Mouse (Mus musculus) embryonic facial prominence, embryonic 10.5 days (tissue): ENCODE results near the gene BC037034. TPM values are rescaled to one million over a fixed set of nuclear protein-coding genes. Genes with fewer than 3 reads are reported as not detected.

Source experiments
- DNase-seq: peaks from one replicate; pipeline ENCODE4 v3.0.0-alpha.2; 2017; ENCODE audit warnings: low spot score
- H3K27ac ChIP-seq: fragments of 300-500 bp; sonication (generic); replicated peaks from 2 replicates; pipeline ENCODE4 v1.5.1; 2016; ENCODE audit warnings: mild to moderate bottlenecking
- H3K27me3 ChIP-seq: fragments of 300-500 bp; sonication (generic); replicated peaks from 2 replicates; pipeline ENCODE4 v1.6.1; 2016; ENCODE audit warnings: low read depth, mild to moderate bottlenecking; ENCODE audit not compliant: poor library complexity, severe bottlenecking
- H3K36me3 ChIP-seq: fragments of 300-500 bp; sonication (generic); replicated peaks from 2 replicates; pipeline ENCODE4 v1.6.1; 2016; ENCODE audit warnings: mild to moderate bottlenecking, moderate library complexity
- H3K4me1 ChIP-seq: fragments of 300-500 bp; sonication (generic); 2 replicates; pipeline ENCODE4 v1.6.1; 2016
- H3K4me3 ChIP-seq: fragments of 300-500 bp; sonication (generic); 2 replicates; pipeline ENCODE4 v1.5.1; 2016; ENCODE audit warnings: mild to moderate bottlenecking, moderate library complexity
- H3K9me3 ChIP-seq: fragments of 300-500 bp; sonication (generic); 2 replicates; pipeline ENCODE4 v1.6.1; 2016; ENCODE audit warnings: mild to moderate bottlenecking
- WGBS: fragments of 180-500 bp; shearing (Covaris S2); methylation state at CpG from one replicate; pipeline ENCODE4 v1.1.7; 2016; 5-methylcytosine and 5-hydroxymethylcytosine counted together
- polyA plus RNA-seq: library from polyadenylated mRNA; unstranded; fragments of >200 nt; fragmentation: Nextera tagmentation; extraction: Ambion mirVana; gene quantifications from 2 replicates; pipeline ENCODE4 v1.2.1, GENCODE M21; 2016

Gene BC037034
- polyA plus RNA-seq, 1 experiment from 2014 or later = 5.7 TPM

DNA sequence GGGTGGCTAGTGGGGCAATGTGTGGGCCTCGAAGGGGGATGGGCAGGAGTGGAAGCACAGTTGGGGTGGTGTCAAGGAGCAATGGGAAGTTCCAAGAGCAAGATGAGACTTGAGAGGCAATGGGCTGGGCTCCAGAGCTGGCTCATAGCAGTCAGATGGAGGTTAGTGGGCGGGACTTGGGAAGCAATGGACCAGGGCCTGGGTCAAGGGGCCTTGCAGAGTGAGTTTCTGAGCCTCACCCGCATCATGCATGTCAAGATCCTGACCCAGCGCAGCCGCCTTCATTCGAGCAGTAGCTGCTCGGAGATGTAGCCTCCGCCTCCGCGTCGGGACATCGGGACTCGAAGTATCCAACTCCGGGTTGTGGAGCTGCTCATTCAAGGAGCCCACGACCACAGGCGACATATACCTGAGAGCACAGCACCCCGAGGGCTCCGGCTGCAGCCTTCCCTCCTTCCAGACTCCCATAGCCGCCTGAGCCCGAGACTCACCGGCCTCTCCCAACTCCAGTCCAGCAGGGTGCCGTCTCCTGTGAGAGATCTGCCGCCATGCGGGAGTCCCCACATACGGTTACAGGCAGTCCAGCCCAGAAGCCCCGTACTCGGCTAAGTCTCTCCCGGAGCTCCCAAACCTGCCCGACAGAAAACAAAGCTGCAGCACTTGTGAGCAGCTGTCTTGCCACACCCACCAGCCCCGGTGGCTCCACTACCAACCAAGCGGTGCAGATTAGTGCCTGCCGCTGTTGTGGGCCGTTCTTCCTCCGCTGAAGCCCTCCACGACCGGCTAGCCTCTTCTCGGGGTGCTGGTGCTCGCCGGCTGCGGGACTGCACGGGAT lies 11.6 kb upstream of the BC037034 start:
- Histone ChIP-seq H3K27ac (peak overlapping the region; percentile 68), H3K4me1 (peaks cover 88% of the 10 kb centered on the region), H3K4me3 (peak overlapping the region; percentile 53), H3K27me3 (peaks cover 25% of the 10 kb centered on the region), H3K9me3 (peaks cover 2% of the 10 kb centered on the region; the same call in 1 of the 2 replicates), H3K36me3 (peaks cover 50% of the 10 kb centered on the region)
- peak; percentile 55 for DNase-seq
- WGBS = 13% methylated on average over 41 of the region's 41 CpGs

DNA sequence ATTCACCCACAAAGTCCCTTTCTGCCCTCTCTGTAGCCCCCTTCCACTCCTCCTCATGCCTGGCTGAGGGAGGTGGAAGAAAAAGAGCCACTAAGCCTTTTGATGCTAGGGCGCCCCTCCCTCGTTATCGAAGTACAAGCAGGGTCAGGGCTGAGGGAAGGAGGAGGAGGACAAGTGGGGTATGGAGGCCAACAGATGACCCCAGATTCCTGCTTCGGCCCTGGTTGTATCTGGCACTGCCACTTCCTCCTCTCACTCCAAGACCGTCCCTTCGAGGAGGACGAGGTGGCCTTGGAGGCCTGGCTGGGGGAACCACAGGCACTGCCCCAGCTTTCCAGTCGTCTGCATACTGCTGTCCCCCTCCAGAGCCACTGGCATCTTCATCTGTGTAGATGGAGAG lies 10.4 kb upstream of the BC037034 start:
- peaks cover 82% of the 10 kb centered on the region for H3K4me1 ChIP-seq
- no peak overlapping the region for H3K4me3 ChIP-seq
- no peaks in the 10 kb centered on the region for H3K9me3 ChIP-seq
- DNase-seq = no peak
- WGBS = 66% methylated on average over 8 of the region's 8 CpGs
- H3K36me3 ChIP-seq = peaks cover 50% of the 10 kb centered on the region
- no peak overlapping the region for H3K27ac ChIP-seq
- peaks cover 25% of the 10 kb centered on the region for H3K27me3 ChIP-seq

GRCm38 (mm10) chr5:138272409-138272923 lies 8.6 kb upstream of the BC037034 start, which contains the start of gene Gal3st4:
Gene Gal3st4, minus strand, starts transcription at chr5:138272840.
- peaks cover 25% of the 10 kb centered on the region for H3K27me3 ChIP-seq
- peaks cover 38% of the 10 kb centered on the region for H3K36me3 ChIP-seq
- H3K27ac ChIP-seq = peak within 1 kb of the TSS; percentile 83
- H3K4me1 ChIP-seq = peaks cover 66% of the 10 kb centered on the region
- peak within 1 kb of the TSS; percentile 50 for H3K4me3 ChIP-seq
- DNase-seq = peak; percentile 74
- H3K9me3 ChIP-seq = no peaks in the 10 kb centered on the region
- whole genome bisulfite sequencing = 1% methylated on average over 12 of the region's 12 CpGs

DNA sequence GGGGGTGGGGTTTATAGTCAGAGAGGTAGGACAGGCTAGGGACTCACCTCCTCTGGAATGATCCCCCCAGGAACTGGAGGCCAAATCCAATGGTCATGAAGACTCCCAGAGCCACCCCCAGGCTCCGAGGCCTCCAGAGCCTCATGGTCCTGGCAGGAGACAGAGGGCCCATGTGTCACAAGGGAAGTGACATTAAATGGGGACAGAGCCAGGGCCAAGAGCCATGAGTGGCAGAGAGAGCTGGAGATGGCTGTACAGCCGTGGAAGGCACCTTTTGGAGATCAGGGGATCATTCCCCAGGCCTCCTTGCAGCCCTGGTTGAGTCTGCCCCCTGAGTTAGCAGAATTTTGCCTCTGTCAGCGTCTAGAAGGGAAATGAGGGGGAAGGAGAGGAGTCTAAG lies 7.4 kb upstream of the BC037034 start:
- no peaks in the 10 kb centered on the region for H3K9me3 ChIP-seq
- peak overlapping the region; percentile 50; the same call in 1 of the 2 replicates for H3K4me3 ChIP-seq
- H3K27ac ChIP-seq = no peak overlapping the region
- DNase-seq = no peak
- peaks cover 35% of the 10 kb centered on the region for H3K36me3 ChIP-seq
- H3K4me1 ChIP-seq = peaks cover 54% of the 10 kb centered on the region
- 53% methylated on average over 3 of the region's 3 CpGs for WGBS
- peaks cover 22% of the 10 kb centered on the region for H3K27me3 ChIP-seq

GRCm38 (mm10) chr5:138268980-138269379 lies 5.1 kb upstream of the BC037034 start:
- 81% methylated on average over 4 of the region's 4 CpGs for WGBS
- Histone ChIP-seq H3K27me3 (peaks cover 15% of the 10 kb centered on the region), H3K9me3 (no peaks in the 10 kb centered on the region), H3K36me3 (peaks cover 21% of the 10 kb centered on the region), H3K27ac (no peak overlapping the region), H3K4me1 (peaks cover 39% of the 10 kb centered on the region), H3K4me3 (no peak overlapping the region)
- DNase-seq = no peak

GRCm38 (mm10) chr5:138267114-138267513 lies 3.3 kb upstream of the BC037034 start:
- Histone ChIP-seq H3K4me3 (no peak overlapping the region), H3K27ac (no peak overlapping the region), H3K36me3 (peaks cover 23% of the 10 kb centered on the region), H3K4me1 (peaks cover 35% of the 10 kb centered on the region), H3K9me3 (no peaks in the 10 kb centered on the region), H3K27me3 (peaks cover 15% of the 10 kb centered on the region)
- 83% methylated on average over 3 of the region's 3 CpGs for WGBS
- peak; percentile 2 for DNase-seq

GRCm38 (mm10) chr5:138265712-138266111 lies 1.9 kb upstream of the BC037034 start:
- H3K4me1 ChIP-seq = peaks cover 30% of the 10 kb centered on the region
- H3K9me3 ChIP-seq = no peaks in the 10 kb centered on the region
- no peak for DNase-seq
- WGBS = 95% methylated on average over 4 of the region's 4 CpGs
- H3K36me3 ChIP-seq = peaks cover 37% of the 10 kb centered on the region
- H3K4me3 ChIP-seq = no peak overlapping the region
- H3K27me3 ChIP-seq = peaks cover 2% of the 10 kb centered on the region; the same call in 1 of the 2 replicates
- no peak overlapping the region for H3K27ac ChIP-seq

DNA sequence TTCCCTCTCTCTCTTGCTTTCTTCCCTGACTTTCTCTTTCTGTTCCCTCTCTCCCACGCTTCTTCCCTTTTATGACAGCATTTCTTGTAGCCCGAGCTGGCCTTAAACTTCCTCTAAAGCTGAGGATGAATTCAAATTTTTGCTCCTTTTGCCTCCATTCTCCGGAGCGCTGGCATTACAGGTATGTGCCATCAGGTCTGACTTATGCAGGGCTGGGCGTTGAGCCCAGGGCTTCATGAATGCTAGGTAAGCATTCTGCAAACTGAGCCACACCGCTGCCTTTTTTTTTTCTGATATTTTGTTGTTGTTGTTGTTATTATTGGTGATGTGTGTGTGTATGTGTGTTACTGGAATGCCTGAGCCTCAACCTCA lies 360 bp upstream of the BC037034 start:
- Histone ChIP-seq H3K36me3 (peaks cover 52% of the 10 kb centered on the region), H3K27ac (peak overlapping the region; percentile 89), H3K4me1 (peaks cover 30% of the 10 kb centered on the region), H3K4me3 (peak overlapping the region; percentile 87), H3K27me3 (no peaks in the 10 kb centered on the region), H3K9me3 (no peaks in the 10 kb centered on the region)
- DNase-seq = peak; percentile 7
- WGBS = 15% methylated on average over 6 of the region's 6 CpGs

- Histone ChIP-seq H3K4me1 (peaks cover 30% of the 10 kb centered on the region), H3K9me3 (no peaks in the 10 kb centered on the region), H3K36me3 (peaks cover 65% of the 10 kb centered on the region), H3K27me3 (no peaks in the 10 kb centered on the region), H3K4me3 (peak overlapping the region; percentile 87), H3K27ac (peak overlapping the region; percentile 89; the same call in 1 of the 2 replicates)
- WGBS = 67% methylated on average over 18 of the region's 18 CpGs
- DNase-seq = no peak
Measured at GRCm38 (mm10) chr5:138262582-138263240, 1.1 kb downstream of the BC037034 start.

GRCm38 (mm10) chr5:138262001-138262400 lies 1.8 kb downstream of the BC037034 start:
- Histone ChIP-seq H3K27ac (no peak overlapping the region), H3K36me3 (peaks cover 63% of the 10 kb centered on the region), H3K4me3 (peak overlapping the region; percentile 87; the same call in 1 of the 2 replicates), H3K4me1 (peaks cover 30% of the 10 kb centered on the region), H3K9me3 (no peaks in the 10 kb centered on the region), H3K27me3 (no peaks in the 10 kb centered on the region)
- 71% methylated on average over 4 of the region's 4 CpGs for WGBS
- DNase-seq = no peak

DNA sequence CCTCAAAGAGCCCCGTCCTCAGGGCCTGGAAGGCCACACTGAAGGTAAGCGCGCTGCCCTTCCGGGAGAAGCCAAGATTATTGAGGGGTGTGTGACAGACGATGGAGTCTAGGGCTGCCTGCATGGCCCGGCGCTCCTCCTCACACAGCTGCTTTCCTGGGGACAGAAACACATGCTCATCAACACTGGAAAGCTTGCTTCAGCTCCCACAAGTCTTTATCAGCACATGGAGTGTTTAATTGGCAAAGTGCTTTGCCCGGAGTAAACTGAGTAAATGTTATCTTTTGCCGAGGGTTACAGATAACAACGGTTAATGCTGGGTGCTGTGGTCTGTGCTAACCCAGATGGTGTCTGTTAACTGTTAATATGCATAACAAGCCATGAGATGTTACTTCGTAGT lies 3.0 kb downstream of the BC037034 start:
- WGBS = 87% methylated on average over 11 of the region's 11 CpGs
- Histone ChIP-seq H3K4me3 (no peak overlapping the region), H3K4me1 (peaks cover 37% of the 10 kb centered on the region), H3K27ac (no peak overlapping the region), H3K36me3 (peaks cover 52% of the 10 kb centered on the region), H3K9me3 (no peaks in the 10 kb centered on the region), H3K27me3 (no peaks in the 10 kb centered on the region)
- no peak for DNase-seq

GRCm38 (mm10) chr5:138260051-138260450 lies 3.8 kb downstream of the BC037034 start:
- no peak for DNase-seq
- peaks cover 40% of the 10 kb centered on the region for H3K4me1 ChIP-seq
- H3K27me3 ChIP-seq = no peaks in the 10 kb centered on the region
- H3K27ac ChIP-seq = no peak overlapping the region
- H3K4me3 ChIP-seq = no peak overlapping the region
- WGBS = 75% methylated on average over 10 of the region's 10 CpGs
- H3K36me3 ChIP-seq = peaks cover 47% of the 10 kb centered on the region
- no peaks in the 10 kb centered on the region for H3K9me3 ChIP-seq
